Mouse (Mus musculus) limb, embryonic 15.5 days (tissue): ENCODE data around the gene Med25. TPM values are rescaled to one million over a fixed set of nuclear protein-coding genes. Genes with fewer than 3 reads are reported as not detected.
"Not testable (repeated sequence)": the region's sequence is repeated elsewhere in the genome, so short reads cannot be mapped to it uniquely, and the experiment has no call there.

ENCODE experiments used
- ATAC-seq: fragments of 200-750 bp; cut with Nextera tagmentation; 2 replicates; pipeline ENCODE4 v1.8.0; 2017; ENCODE audit warnings: low read depth, moderate TSS enrichment; ENCODE audit not compliant: insufficient number of reproducible peaks, low FRiP score, low TSS enrichment
- H3K27ac ChIP-seq: fragments of 300-500 bp; sonication (generic); 2 replicates; pipeline ENCODE4 v1.5.1; 2015; ENCODE audit warnings: moderate library complexity, mild to moderate bottlenecking, inconsistent platforms
- H3K27me3 ChIP-seq: fragments of 300-500 bp; sonication (generic); 2 replicates; pipeline ENCODE4 v1.6.1; 2015; ENCODE audit warnings: inconsistent platforms
- H3K36me3 ChIP-seq: fragments of 300-500 bp; sonication (generic); 2 replicates; pipeline ENCODE4 v1.6.1; 2015; ENCODE audit warnings: inconsistent platforms
- H3K4me1 ChIP-seq: fragments of 300-500 bp; sonication (generic); 2 replicates; pipeline ENCODE4 v1.6.1; 2015; ENCODE audit warnings: inconsistent platforms
- H3K4me2 ChIP-seq: fragments of 300-500 bp; sonication (generic); 2 replicates; pipeline ENCODE4 v1.6.1; 2015; ENCODE audit warnings: mild to moderate bottlenecking, inconsistent platforms
- H3K4me3 ChIP-seq: fragments of 300-500 bp; sonication (generic); 2 replicates; pipeline ENCODE4 v1.5.1; 2015; ENCODE audit warnings: mild to moderate bottlenecking, inconsistent platforms
- H3K9ac ChIP-seq: fragments of 300-500 bp; sonication (generic); 2 replicates; pipeline ENCODE4 v1.6.1; 2015; ENCODE audit warnings: inconsistent platforms
- H3K9me3 ChIP-seq: fragments of 300-500 bp; sonication (generic); 2 replicates; pipeline ENCODE4 v1.6.1; 2016; ENCODE audit warnings: inconsistent platforms
- WGBS: fragments of 180-500 bp; shearing (Covaris S2); methylation state at CpG from one replicate; pipeline ENCODE4 v1.1.7; 2015; 5-methylcytosine and 5-hydroxymethylcytosine counted together
- polyA plus RNA-seq: library from polyadenylated mRNA; unstranded; fragments of >200 nt; fragmentation: Nextera tagmentation; extraction: Ambion mirVana; gene quantifications from 2 replicates; pipeline ENCODE4 v1.2.1, GENCODE M21; 2015

The Med25 gene
- polyA plus RNA-seq, 1 experiment from 2014 or later = 103 TPM

DNA sequence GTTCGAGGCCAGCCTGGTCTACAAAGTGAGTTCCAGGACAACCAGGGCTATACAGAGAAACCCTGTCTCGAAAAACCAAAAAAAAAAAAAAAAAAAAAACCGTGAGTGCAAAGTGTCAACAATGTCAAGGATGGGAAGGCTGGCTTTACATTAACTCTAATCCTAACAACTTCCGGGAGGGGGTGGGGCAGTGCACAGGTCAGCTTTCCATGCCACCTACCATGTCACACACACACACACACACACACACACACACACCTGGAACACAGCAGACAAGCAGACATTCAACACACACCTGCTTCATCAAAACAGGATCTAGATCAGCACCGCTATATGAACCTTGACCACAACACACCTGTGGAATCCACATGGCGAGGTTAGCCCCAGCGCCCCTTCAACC, 2.3 kb downstream of the Med25 start:
- no peak overlapping the region for H3K4me3 ChIP-seq
- H3K27ac ChIP-seq = no peak overlapping the region
- H3K36me3 ChIP-seq = peaks cover 51% of the 10 kb centered on the region
- H3K4me1 ChIP-seq = peaks cover 34% of the 10 kb centered on the region
- 81% methylated on average over 7 of the region's 7 CpGs for WGBS
- ATAC-seq = no peak
- no peaks in the 10 kb centered on the region for H3K27me3 ChIP-seq
- no peaks in the 10 kb centered on the region for H3K9me3 ChIP-seq
- 0 out of 2 replicates have a peak overlapping the region, but pooled peaks have one; percentile 84 for H3K4me2 ChIP-seq
- no peak overlapping the region for H3K9ac ChIP-seq

DNA sequence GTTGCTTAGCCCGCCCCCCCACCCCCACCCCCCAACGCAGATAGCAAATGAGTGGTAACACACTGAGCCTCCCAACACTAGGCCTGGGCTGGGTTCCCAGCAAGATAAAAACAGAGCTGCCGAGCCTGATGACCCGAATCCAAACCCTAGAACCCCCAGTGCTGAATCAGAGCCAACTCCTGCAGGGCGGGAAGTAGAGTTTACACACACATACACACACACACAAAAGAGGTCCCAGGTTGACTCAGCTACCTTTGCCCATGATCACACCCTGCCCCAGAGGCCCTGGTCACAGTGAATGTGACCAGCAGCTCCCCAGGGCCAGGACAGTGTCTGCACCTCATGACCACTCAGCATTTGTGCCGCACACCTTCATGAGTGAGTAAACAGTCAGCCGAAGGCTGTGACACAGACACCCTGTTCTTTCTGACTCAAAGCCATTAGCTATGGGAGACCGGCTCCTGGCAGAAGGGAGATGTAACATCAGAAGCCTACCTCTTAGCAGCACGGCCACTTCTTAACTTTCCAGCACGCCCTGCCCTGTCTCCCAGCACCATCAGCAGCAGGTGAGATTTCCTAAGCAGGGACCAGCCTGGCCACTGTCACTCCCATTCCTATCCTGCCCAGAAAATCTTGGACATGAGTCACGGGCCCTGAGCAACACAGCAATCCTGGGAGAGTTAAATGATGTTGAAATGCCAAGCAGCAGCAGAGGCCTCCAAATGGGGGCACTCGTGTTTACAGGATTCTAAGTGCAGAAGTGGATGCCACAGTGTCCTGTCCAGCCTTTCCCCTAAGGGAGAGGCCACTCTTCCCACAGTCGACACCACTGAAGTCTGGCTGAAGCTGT, 4.0 kb downstream of the Med25 start:
- no peak overlapping the region for H3K4me2 ChIP-seq
- no peaks in the 10 kb centered on the region for H3K27me3 ChIP-seq
- H3K4me3 ChIP-seq = no peak overlapping the region
- peaks cover 27% of the 10 kb centered on the region for H3K4me1 ChIP-seq
- 87% methylated on average over 13 of the region's 13 CpGs for WGBS
- peaks cover 66% of the 10 kb centered on the region for H3K36me3 ChIP-seq
- H3K9ac ChIP-seq = no peak overlapping the region; the same call in 1 of the 2 replicates
- no peak for ATAC-seq
- no peaks in the 10 kb centered on the region for H3K9me3 ChIP-seq
- H3K27ac ChIP-seq = no peak overlapping the region

- Histone ChIP-seq H3K9me3 (no peaks in the 10 kb centered on the region), H3K4me3 (no peak overlapping the region), H3K27ac (no peak overlapping the region), H3K36me3 (peaks cover 80% of the 10 kb centered on the region), H3K27me3 (no peaks in the 10 kb centered on the region), H3K4me2 (no peak overlapping the region), H3K9ac (no peak overlapping the region), H3K4me1 (peaks cover 21% of the 10 kb centered on the region)
- 86% methylated on average over 7 of the region's 7 CpGs for WGBS
- ATAC-seq = no peak
These were observed 5.5 kb downstream of the Med25 start for GRCm38 (mm10) chr7:44886964-44887363.

- H3K9me3 ChIP-seq = no peaks in the 10 kb centered on the region
- no peak overlapping the region for H3K27ac ChIP-seq
- peaks cover 6% of the 10 kb centered on the region; the same call in 1 of the 2 replicates for H3K4me1 ChIP-seq
- no peak for ATAC-seq
- H3K4me3 ChIP-seq = no peak overlapping the region
- H3K9ac ChIP-seq = no peak overlapping the region
- H3K36me3 ChIP-seq = peaks cover 94% of the 10 kb centered on the region
- H3K4me2 ChIP-seq = no peak overlapping the region
- H3K27me3 ChIP-seq = no peaks in the 10 kb centered on the region
- WGBS = 95% methylated on average over 5 of the region's 5 CpGs
These were observed 7.9 kb downstream of the Med25 start for GRCm38 (mm10) chr7:44884637-44885036.

GRCm38 (mm10) chr7:44883036-44883435, 9.5 kb downstream of the Med25 start:
- Histone ChIP-seq H3K36me3 (peaks cover 95% of the 10 kb centered on the region), H3K27me3 (no peaks in the 10 kb centered on the region), H3K4me3 (no peak overlapping the region), H3K4me2 (no peak overlapping the region), H3K27ac (no peak overlapping the region), H3K9ac (no peak overlapping the region), H3K9me3 (no peaks in the 10 kb centered on the region), H3K4me1 (no peaks in the 10 kb centered on the region)
- ATAC-seq = no peak
- WGBS = 95% methylated on average over 3 of the region's 3 CpGs

GRCm38 (mm10) chr7:44877833-44878232, 14.7 kb downstream of the Med25 start:
- Histone ChIP-seq H3K4me2 (no peak overlapping the region), H3K9me3 (no peaks in the 10 kb centered on the region), H3K4me1 (no peaks in the 10 kb centered on the region), H3K27me3 (no peaks in the 10 kb centered on the region), H3K9ac (no peak overlapping the region), H3K4me3 (no peak overlapping the region), H3K27ac (no peak overlapping the region), H3K36me3 (peaks cover 70% of the 10 kb centered on the region)
- WGBS = 88% methylated on average over 14 of the region's 14 CpGs
- no peak for ATAC-seq

- H3K9ac ChIP-seq, H3K9me3 ChIP-seq, H3K4me2 ChIP-seq, H3K4me3 ChIP-seq, H3K36me3 ChIP-seq, H3K27me3 ChIP-seq, ATAC-seq, H3K27ac ChIP-seq: not testable (repeated sequence)
- peaks cover 28% of the 10 kb centered on the region for H3K4me1 ChIP-seq
- WGBS = 80% methylated on average over 2 of the region's 2 CpGs
These were observed 20.7 kb downstream of the Med25 start for GRCm38 (mm10) chr7:44871774-44872173.

GRCm38 (mm10) chr7:44871181-44871580, 21.3 kb downstream of the Med25 start:
- ATAC-seq = no peak
- Histone ChIP-seq H3K9ac (no peak overlapping the region), H3K9me3 (no peaks in the 10 kb centered on the region), H3K4me3 (no peak overlapping the region), H3K4me1 (peaks cover 34% of the 10 kb centered on the region), H3K36me3 (peaks cover 6% of the 10 kb centered on the region; the same call in 1 of the 2 replicates), H3K27ac (no peak overlapping the region), H3K4me2 (no peak overlapping the region), H3K27me3 (no peaks in the 10 kb centered on the region)
- 83% methylated on average over 1 of the region's 1 CpGs for WGBS

DNA sequence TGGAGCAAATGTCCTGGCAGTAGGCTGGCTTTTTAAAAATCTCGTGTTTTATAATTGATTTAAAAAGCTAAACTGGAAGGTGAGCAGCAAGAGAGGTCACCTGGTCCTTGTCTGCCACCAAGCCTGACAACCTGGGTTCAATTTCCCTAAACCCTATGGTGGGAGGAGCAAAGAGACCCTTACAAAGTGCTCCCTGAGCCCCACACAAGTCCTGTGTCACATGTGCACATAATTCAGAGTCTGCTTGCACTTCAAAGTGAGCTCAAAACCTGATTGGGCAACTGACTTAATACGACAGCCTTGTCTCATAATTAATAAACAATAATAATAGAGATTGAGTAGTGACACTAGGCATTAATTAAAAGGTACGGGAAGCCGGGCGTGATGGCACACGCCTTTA, 21.9 kb downstream of the Med25 start:
- H3K27me3 ChIP-seq = no peaks in the 10 kb centered on the region
- peaks cover 7% of the 10 kb centered on the region; the same call in 1 of the 2 replicates for H3K36me3 ChIP-seq
- H3K4me2 ChIP-seq = peak overlapping the region; percentile 75
- no peaks in the 10 kb centered on the region for H3K9me3 ChIP-seq
- ATAC-seq = no peak
- peaks cover 40% of the 10 kb centered on the region for H3K4me1 ChIP-seq
- peak overlapping the region; percentile 97 for H3K4me3 ChIP-seq
- peak overlapping the region; percentile 42 for H3K9ac ChIP-seq
- WGBS = 68% methylated on average over 6 of the region's 6 CpGs
- peak overlapping the region; percentile 100 for H3K27ac ChIP-seq

DNA sequence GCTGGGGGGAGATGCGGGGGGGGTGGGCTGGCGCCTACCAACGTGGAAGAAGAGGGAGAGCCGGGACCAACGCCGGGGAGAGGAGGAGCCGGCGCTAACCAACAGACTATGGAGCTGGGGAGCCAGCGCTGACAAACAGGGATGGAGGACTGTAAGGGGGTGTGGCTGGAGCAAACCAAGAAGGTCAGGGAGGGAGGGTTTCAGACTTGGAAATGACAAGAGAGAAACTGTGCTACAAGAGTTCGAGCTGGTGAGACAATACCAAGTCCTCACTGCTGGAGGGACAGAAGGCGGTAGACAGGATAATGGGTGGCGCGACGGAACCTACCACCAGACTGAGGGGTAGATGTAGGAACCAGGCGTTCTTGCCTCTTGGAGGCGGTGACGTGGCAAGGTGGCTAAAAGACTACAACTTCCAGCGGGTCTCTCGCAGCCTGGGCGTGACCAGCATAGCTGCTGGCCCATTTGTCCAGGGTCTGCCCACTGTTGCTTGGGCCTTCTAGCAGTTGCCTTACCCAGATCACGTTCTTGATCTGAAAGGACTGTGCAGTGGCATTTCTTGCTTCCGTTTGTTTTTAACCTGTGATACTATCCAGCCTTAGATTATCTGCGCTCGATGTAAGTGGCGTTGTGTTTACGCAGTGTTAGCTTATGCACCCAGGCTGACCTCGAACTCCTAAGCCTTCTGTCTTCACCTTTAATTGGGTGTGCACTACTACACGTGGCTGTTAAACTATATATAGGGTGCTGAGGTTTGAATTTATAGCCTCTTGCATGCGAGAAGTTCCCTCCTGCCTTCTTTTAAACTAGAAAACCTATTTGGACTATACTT, 22.6 kb downstream of the Med25 start, which contains the start of gene Ptov1:
Gene Ptov1, minus strand, starts transcription at position 92 of the 832 bp plus-strand sequence.
- Histone ChIP-seq H3K9ac (peak within 1 kb of the TSS; percentile 100), H3K4me2 (peak within 1 kb of the TSS; percentile 75), H3K27me3 (no peaks in the 10 kb centered on the region), H3K4me1 (peaks cover 47% of the 10 kb centered on the region), H3K9me3 (no peaks in the 10 kb centered on the region), H3K4me3 (peak within 1 kb of the TSS; percentile 97), H3K36me3 (peaks cover 14% of the 10 kb centered on the region), H3K27ac (peak within 1 kb of the TSS; percentile 100)
- WGBS = 5% methylated on average over 29 of the region's 29 CpGs
- peak; percentile 92 for ATAC-seq

DNA sequence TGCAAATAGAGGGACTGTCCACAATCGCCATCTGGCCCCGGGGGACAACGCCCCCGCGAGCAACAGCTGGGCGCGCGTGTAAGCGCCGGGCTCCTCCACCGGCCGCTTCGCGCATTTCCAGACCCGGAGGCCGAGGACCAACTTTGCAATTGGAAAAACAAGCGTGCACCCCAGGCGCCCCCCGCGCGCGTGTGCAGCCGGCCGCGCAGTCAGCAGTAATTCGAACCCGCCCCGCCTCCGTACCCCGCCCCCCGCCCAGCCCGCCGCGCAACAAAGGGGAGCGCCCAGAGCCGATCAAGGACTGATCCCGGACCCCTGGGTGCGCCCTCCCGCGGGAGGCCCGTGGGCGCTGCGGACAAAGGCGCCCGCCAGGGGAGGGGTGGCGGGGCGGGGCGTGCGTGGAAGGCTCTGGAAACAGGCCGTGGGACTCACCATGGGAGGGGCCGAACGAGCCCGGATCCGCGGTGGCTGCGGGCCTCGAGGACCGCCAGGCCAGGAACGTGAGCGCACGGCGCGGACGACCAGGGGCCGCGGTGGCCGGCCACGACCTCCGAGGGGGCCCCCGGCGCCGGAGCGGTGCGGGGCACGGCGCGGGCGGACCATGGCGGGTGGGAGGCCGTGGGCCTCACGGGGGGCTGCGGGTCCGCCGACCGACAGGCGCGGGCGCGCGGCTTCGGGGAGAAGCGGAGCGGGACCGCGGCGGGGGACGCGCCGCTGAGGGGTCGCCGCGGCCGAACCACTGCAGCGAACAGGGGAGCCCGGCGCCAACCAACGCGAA, 23.4 kb downstream of the Med25 start:
- WGBS = under 1% methylated on average over 88 of the region's 108 CpGs
- peak overlapping the region; percentile 75 for H3K4me2 ChIP-seq
- peak overlapping the region; percentile 100 for H3K27ac ChIP-seq
- no peaks in the 10 kb centered on the region for H3K9me3 ChIP-seq
- peak overlapping the region; percentile 100 for H3K9ac ChIP-seq
- ATAC-seq = peak; percentile 52; the same call in 1 of the 2 replicates
- peaks cover 55% of the 10 kb centered on the region for H3K4me1 ChIP-seq
- peak overlapping the region; percentile 97 for H3K4me3 ChIP-seq
- H3K27me3 ChIP-seq = no peaks in the 10 kb centered on the region
- peaks cover 23% of the 10 kb centered on the region for H3K36me3 ChIP-seq
